Mouse (Mus musculus) kidney, adult 18-20 months (tissue): ENCODE measurements around the gene Ndufb3.
A peak's percentile ranks its signal among the peaks of the same experiment; 100 is the strongest.
"Not testable (repeated sequence)": the region's sequence is repeated elsewhere in the genome, so short reads cannot be mapped to it uniquely, and the experiment has no call there.

Experiments used
- DNase-seq: peaks from one replicate; pipeline ENCODE4 v3.0.0; 2021

Gene Ndufb3

GRCm38 (mm10) chr1:58586171-58586997, at the start of gene Ndufb3, which contains the start of gene Fam126b:
Gene Ndufb3 (plus strand): TSS chr1:58586384.
Gene Fam126b (minus strand): TSS chr1:58586323.
- peak; percentile 93 for DNase-seq

GRCm38 (mm10) chr1:58541386-58541785, 44.8 kb upstream of the Ndufb3 start:
- DNase-seq = no peak

- DNase-seq = not testable (repeated sequence)
Observed at GRCm38 (mm10) chr1:58560370-58560769, 25.8 kb upstream of the Ndufb3 start.

- DNase-seq = peak; percentile 58
Observed at GRCm38 (mm10) chr1:58562455-58562854, 23.7 kb upstream of the Ndufb3 start.

- DNase-seq = no peak
Observed at GRCm38 (mm10) chr1:58564981-58565380, 21.2 kb upstream of the Ndufb3 start.

GRCm38 (mm10) chr1:58566621-58567020, 19.6 kb upstream of the Ndufb3 start:
- DNase-seq = no peak

GRCm38 (mm10) chr1:58568456-58569130, 17.6 kb upstream of the Ndufb3 start:
- no peak for DNase-seq

- DNase-seq = no peak
Observed at GRCm38 (mm10) chr1:58570437-58570836, 15.7 kb upstream of the Ndufb3 start.

GRCm38 (mm10) chr1:58579179-58579578, 7.0 kb upstream of the Ndufb3 start:
- DNase-seq = peak; percentile 54

GRCm38 (mm10) chr1:58582611-58583010, 3.6 kb upstream of the Ndufb3 start:
- no peak for DNase-seq

GRCm38 (mm10) chr1:58584271-58584670, 1.9 kb upstream of the Ndufb3 start:
- DNase-seq = no peak

- DNase-seq = no peak
Observed at GRCm38 (mm10) chr1:58585373-58586170, 612 bp upstream of the Ndufb3 start.

- DNase-seq = no peak
Observed at GRCm38 (mm10) chr1:58587491-58587890, 1.3 kb downstream of the Ndufb3 start.

- no peak for DNase-seq
Observed at GRCm38 (mm10) chr1:58602681-58603080, 16.5 kb downstream of the Ndufb3 start.

- DNase-seq = no peak
Observed at GRCm38 (mm10) chr1:58603738-58604137, 17.6 kb downstream of the Ndufb3 start.

GRCm38 (mm10) chr1:58609591-58609990, 23.4 kb downstream of the Ndufb3 start:
- DNase-seq = not testable (repeated sequence)

- DNase-seq = peak; percentile 21
Observed at GRCm38 (mm10) chr1:58610166-58610565, 24.0 kb downstream of the Ndufb3 start.

GRCm38 (mm10) chr1:58610611-58611010, 24.4 kb downstream of the Ndufb3 start:
- DNase-seq = no peak

GRCm38 (mm10) chr1:58613786-58614185, 27.6 kb downstream of the Ndufb3 start:
- DNase-seq = no peak

GRCm38 (mm10) chr1:58614424-58614823, 28.2 kb downstream of the Ndufb3 start:
- DNase-seq = peak; percentile 65

- DNase-seq = no peak
Observed at GRCm38 (mm10) chr1:58615146-58615545, 29.0 kb downstream of the Ndufb3 start.

- no peak for DNase-seq
Observed at GRCm38 (mm10) chr1:58616176-58616575, 30.0 kb downstream of the Ndufb3 start.

- DNase-seq = no peak
Observed at GRCm38 (mm10) chr1:58617076-58617475, 30.9 kb downstream of the Ndufb3 start.
